Mouse (Mus musculus): ENCODE measurements around the gene D11Wsu47e.

DNA sequence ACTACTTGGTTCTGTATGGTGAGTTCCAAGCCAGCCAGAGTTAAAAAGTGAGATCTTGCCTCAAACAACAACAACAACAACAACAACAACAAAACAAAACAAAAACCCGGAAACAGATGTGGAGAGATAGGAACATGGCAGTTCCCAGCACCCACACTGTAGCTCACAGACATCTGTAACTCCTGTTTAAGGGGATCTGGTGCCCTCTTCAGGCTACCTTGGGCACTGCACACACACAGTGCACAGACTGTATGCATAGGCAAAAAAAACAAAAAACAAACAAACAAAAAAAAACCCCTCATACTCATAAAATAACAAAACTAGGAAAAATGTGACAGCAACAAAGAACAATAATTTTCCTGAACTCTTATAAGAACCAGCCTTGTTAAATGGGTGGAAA lies 58.8 kb downstream of the D11Wsu47e start:
- TF ChIP-seq CTCF (IDR thresholded peaks at IDR 0.05; ENCODE audit: low read depth), result no peak
- no peak for TF ChIP-seq EP300 (IDR thresholded peaks at IDR 0.05; ENCODE audit: low read depth)
